Mouse (Mus musculus): ENCODE results near the gene Smcr8. TPM values are rescaled to one million over a fixed set of nuclear protein-coding genes. Genes with fewer than 3 reads are reported as not detected.

The Smcr8 gene
- total RNA-seq (2021): 10 to 100 TPM; 14.5 to 15.3 TPM

- DNase-seq: peak; percentile 82 to 91
- intact Hi-C loops (cut with DNase I): loop anchor here (2.0 kb wide), 4 partner anchors 48 to 102 kb away; partner anchors contain the start of genes Dhrs7b, Mief2 and Tmem11
These were observed at the start of gene Smcr8, which contains the start of gene Top3a for GRCm38 (mm10) chr11:60776829-60777740. Gene Smcr8 (plus strand): TSS chr11:60777524. Gene Top3a (minus strand): TSS chr11:60777365.

- DNase-seq: peak; percentile 91 to 94
- intact Hi-C loops (cut with DNase I): loop anchor here (2.0 kb wide), 1 partner anchor 48 kb away; the partner anchor contains the start of genes Smcr8 and Top3a
These were observed 49.0 kb upstream of the Smcr8 start, which contains the start of gene Mief2 for GRCm38 (mm10) chr11:60728260-60728761. Gene Mief2 (plus strand): TSS chr11:60728398.

- peak in 1 of 2 experiments; percentile 28 for DNase-seq
- intact Hi-C loops (cut with DNase I): loop anchor here (2.0 kb wide), 1 partner anchor 48 kb away; the partner anchor contains the start of genes Smcr8 and Top3a
These were observed 48.1 kb upstream of the Smcr8 start for GRCm38 (mm10) chr11:60729217-60729641.

GRCm38 (mm10) chr11:60730169-60730568 is 47.2 kb upstream of the Smcr8 start:
- intact Hi-C loops (cut with DNase I): no loop called here
- DNase-seq: no peak

GRCm38 (mm10) chr11:60731251-60731650 is 46.1 kb upstream of the Smcr8 start:
- intact Hi-C loops (cut with DNase I): no loop called here

GRCm38 (mm10) chr11:60734206-60734605 is 43.1 kb upstream of the Smcr8 start:
- DNase-seq: no peak
- intact Hi-C loops (cut with DNase I): no loop called here

More at GRCm38 (mm10) chr11:60731251-60731650, 46.1 kb upstream of the Smcr8 start:
- no peak for DNase-seq

- intact Hi-C loops (cut with DNase I): no loop called here
- no peak for DNase-seq
These were observed 42.1 kb upstream of the Smcr8 start for GRCm38 (mm10) chr11:60735191-60735590.

GRCm38 (mm10) chr11:60736491-60736890 is 40.8 kb upstream of the Smcr8 start:
- no peak for DNase-seq
- intact Hi-C loops (cut with DNase I): no loop called here

- intact Hi-C loops (cut with DNase I): no loop called here
These were observed 39.9 kb upstream of the Smcr8 start for GRCm38 (mm10) chr11:60737450-60737849.

GRCm38 (mm10) chr11:60740321-60740720 is 37.0 kb upstream of the Smcr8 start:
- DNase-seq: no peak
- intact Hi-C loops (cut with DNase I): no loop called here

More at GRCm38 (mm10) chr11:60737450-60737849, 39.9 kb upstream of the Smcr8 start:
- no peak for DNase-seq

GRCm38 (mm10) chr11:60755570-60755969 is 21.8 kb upstream of the Smcr8 start:
- intact Hi-C loops (cut with DNase I): no loop called here
- no peak for DNase-seq

GRCm38 (mm10) chr11:60761681-60762080 is 15.6 kb upstream of the Smcr8 start:
- DNase-seq: no peak
- intact Hi-C loops (cut with DNase I): no loop called here

- DNase-seq: no peak
- intact Hi-C loops (cut with DNase I): no loop called here
These were observed 10.4 kb upstream of the Smcr8 start for GRCm38 (mm10) chr11:60766969-60767368.

GRCm38 (mm10) chr11:60769322-60769721 is 8.0 kb upstream of the Smcr8 start:
- no peak for DNase-seq
- intact Hi-C loops (cut with DNase I): no loop called here

GRCm38 (mm10) chr11:60770776-60771175 is 6.5 kb upstream of the Smcr8 start:
- DNase-seq: no peak
- intact Hi-C loops (cut with DNase I): no loop called here

- DNase-seq: no peak
- intact Hi-C loops (cut with DNase I): no loop called here
These were observed 5.2 kb upstream of the Smcr8 start for GRCm38 (mm10) chr11:60772161-60772560.

GRCm38 (mm10) chr11:60774158-60774689 is 3.1 kb upstream of the Smcr8 start:
- intact Hi-C loops (cut with DNase I): no loop called here
- DNase-seq: no peak

GRCm38 (mm10) chr11:60774841-60775240 is 2.5 kb upstream of the Smcr8 start:
- DNase-seq: no peak
- intact Hi-C loops (cut with DNase I): no loop called here

- no peak for DNase-seq
- intact Hi-C loops (cut with DNase I): no loop called here
These were observed 1.7 kb upstream of the Smcr8 start for GRCm38 (mm10) chr11:60775578-60775977.

- intact Hi-C loops (cut with DNase I): loop anchor here (2.0 kb wide), 4 partner anchors 47 to 103 kb away; partner anchors contain the start of genes Dhrs7b, Mief2 and Tmem11
- DNase-seq: no peak
These were observed 1.1 kb upstream of the Smcr8 start for GRCm38 (mm10) chr11:60776107-60776828.
